Mouse (Mus musculus): ENCODE results near the gene Lbhd2. TPM values are rescaled to one million over a fixed set of nuclear protein-coding genes. Genes with fewer than 3 reads are reported as not detected.
A peak's percentile ranks its signal among the peaks of the same experiment; 100 is the strongest.

Lbhd2 gene
- total RNA-seq (2021) = 1 to 10 TPM in 1 of 2 experiments, under 1 TPM in 1; 0.96 to 1.3 TPM
- long read RNA-seq, partial matches to known transcripts = 0 of 2 reads
- long read RNA-seq, other reads (novel, unspliced or antisense) = 0 of 2 reads

DNA sequence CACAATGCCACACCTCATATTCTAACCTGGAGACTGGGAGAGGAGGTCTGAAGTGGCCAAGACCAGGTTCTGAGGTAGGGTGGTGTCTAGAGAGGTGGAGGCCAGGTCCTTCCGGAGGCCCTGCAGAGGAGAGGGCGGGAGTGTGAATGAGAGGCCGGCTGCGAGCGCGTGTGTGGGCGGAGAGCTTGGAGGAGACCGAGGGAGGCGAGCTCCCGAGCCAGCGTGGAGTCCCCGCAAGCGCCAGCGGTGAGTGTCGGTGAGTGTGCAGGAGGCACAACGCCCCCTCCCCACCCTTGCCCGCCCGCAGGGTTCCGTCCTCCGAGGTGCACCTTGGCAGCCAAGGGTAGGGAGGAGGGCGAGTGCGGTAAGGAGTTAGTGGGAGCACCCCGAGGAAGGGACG, at the start of gene Lbhd2:
Lbhd2 (plus strand) TSS at position 188 of the 400 bp plus-strand sequence.
- DNase-seq (ENCODE audit: low spot score in 2 of 2) = no peak

DNA sequence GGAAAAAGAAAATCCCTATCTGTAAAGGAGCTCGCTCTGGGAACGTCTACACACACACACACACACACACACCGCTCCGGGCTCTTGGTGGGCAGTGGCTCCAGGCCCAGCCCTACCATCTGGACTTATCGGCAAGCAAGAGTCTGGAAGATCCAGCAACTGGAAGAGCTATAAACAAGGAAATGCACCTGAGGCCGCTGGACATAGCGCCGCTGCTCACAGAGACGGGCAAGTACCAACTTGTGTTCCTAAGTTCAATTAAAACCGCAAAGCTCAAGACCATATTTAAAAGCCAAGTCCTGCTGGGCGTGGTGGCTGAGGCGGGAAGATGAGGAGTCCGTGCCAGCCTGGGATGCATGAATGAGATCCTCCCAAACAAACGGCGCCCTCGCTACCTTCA, 45.9 kb upstream of the Lbhd2 start:
- no peak for DNase-seq (ENCODE audit: low spot score in 2 of 2)

DNA sequence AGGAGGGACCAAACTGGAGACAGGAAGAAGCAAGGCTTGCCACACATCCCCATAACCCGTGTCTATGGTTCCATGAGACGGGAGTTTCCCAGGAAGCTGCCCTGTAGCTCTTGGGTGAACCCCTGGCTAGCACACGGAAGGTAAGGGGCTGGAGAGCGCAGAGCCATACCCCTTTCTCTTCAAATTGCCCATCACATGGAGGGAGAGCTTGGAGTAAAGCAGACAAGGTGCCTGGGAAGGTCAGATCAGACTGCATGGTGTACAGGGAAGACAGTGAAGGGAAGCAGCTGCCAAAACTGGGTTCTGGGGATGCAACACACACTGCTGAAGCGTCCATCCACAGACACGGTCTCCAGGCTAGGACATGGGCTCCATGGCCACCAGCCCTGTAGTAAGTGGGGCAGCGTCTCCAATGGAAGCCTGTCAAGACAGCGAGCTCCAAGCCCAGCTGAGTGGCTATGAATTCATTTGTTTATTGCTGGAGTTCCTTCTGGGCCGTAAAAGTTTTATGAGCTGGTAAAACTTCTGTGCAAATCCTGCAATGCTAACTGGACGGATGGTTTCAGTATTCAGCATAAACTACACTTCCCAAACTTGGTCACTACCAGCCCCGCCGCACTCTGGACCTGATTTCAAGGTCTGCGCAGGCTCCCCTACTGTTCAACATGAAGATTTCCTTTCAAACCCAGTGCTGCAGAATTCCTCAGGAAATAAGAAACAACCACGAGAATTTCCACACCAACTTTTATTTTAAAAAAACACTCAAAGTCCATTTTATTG, 45.1 kb upstream of the Lbhd2 start:
- no peak for DNase-seq (ENCODE audit: low spot score in 2 of 2)

DNA sequence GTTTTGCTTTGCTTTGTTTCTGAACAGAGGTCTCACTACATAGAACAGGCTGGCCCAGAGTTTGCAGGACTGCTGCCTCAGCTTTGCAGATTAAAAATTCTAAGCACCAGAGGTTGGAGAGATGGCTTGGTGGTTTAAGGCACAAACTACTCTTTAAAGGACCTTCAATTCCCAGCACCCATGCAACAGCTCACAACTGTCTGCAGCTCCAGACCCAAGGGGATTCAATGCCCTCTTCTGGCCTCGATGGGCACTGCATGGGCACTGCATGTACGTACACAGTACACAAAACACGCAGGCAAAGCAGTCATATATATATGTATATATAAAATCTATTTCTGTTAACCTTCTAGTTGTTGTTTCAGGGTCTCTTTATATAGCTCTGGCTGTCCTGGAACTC, 42.4 kb upstream of the Lbhd2 start:
- no peak for DNase-seq (ENCODE audit: low spot score in 2 of 2)

DNA sequence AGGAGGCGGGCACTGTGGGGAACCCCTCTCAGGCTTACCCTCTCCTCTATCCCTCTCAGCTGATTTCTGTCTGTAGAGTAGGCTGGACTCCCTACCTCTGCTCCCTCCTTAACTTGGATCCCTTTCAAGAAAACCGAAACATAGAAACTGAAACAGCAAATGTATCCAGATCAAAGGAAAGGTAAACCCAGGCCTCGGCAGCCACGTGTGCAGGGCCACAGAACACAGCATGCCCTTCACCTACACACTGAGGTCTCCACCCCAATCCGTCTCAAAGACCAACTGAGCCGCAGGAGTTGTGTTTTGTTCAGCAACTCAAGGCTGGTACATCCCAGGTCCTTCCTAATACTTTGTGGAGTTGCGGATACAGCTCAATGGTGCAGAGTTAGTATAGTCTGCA, 39.5 kb upstream of the Lbhd2 start:
- no peak for DNase-seq (ENCODE audit: low spot score in 2 of 2)

DNA sequence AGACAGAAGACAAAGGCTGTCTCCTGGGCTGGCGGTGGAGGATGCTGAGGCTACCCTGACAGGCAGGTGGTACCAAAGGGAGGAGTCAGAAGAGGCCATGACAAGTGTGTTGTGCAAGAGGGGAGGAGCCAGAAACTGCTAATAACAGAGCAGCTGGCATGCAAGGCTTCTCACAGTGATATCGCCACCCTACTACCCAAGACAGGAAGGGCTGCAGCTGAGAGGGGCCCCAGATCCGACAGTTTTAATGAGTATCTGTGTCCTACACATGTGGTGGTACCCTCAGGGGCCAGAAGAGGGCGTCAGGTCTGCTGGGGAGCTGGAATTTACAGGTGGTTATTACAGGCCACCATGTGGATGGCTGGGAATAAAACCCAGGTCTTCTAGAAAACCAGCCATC, 36.4 kb upstream of the Lbhd2 start:
- no peak for DNase-seq (ENCODE audit: low spot score in 2 of 2)

DNA sequence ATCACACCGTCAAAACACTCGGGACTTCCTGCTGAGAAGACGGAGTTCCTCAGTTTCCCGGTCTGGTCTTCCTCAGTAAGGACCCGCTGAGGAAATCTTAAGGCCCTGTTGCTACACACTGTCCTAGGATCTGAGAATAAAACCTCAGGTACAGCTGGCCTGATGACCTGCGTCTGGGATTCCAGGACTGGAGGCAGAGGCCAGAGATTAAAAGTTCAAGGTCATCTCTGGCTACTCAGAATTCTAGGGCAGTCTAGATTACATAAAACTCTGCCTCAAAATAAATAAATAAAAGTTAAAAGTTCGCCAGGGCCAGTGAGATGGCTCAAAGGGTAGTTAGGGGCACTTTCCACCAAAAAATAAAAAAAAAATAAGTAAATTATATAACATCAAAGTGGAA, 34.7 kb upstream of the Lbhd2 start:
- no peak for DNase-seq (ENCODE audit: low spot score in 2 of 2)

DNA sequence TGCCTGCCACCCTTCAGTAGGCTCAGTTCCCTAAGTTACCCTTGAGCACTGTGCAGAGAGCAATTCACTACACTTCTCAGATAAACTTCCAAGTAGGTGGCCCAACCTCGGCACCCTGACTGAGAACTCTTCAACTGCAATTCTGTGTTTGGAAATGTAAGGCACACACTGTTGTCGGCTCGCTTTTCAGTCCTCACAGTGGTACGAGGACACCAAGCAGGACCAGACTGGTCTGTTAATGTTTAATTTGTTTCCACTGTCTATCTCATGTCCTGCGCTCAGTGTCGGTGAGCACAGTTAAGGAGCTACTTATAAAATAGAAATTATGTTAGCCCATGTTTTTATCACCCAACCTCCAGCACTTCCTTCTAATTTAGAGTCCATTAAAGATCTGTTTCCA, 33.2 kb upstream of the Lbhd2 start:
- no peak for DNase-seq (ENCODE audit: low spot score in 2 of 2)

DNA sequence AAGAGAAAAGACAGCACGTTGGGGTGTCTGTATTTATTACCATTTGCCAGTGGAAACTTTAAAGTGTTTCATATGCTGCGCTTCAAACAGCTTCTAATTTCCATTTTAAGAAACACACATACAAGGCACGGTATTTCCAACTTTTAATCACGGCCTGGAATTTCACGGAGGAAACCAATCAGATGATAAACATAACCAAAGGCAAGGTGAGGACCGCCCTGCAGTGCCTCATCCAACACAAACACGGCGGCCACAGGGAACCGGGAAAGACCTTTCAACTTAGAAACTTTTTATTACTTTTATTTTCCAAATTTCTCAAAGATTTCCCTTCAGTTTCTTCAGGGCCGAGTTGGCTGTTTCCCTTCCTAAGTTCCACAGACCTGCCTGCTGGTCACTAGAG, 31.9 kb upstream of the Lbhd2 start:
- DNase-seq (ENCODE audit: low spot score in 2 of 2) = no peak

DNA sequence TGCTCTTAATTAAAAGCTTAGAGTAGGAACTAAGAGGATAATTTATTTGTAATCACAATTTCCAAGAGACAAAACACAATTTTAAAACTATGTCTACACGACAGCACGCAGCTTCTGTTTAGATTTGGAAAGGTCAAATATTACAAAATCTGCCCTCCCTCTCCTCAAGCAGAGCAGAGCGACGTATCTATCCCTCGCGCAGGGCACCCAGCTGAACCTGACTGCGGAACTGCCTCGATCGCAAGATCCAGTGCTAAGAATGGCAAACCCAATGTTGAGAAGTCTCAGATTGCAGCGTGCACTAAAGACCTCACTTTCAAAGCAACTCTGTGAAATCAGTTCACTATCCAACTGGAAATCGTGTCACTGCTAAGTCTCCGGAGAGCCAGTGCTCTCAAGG, 31.1 kb upstream of the Lbhd2 start:
- DNase-seq (ENCODE audit: low spot score in 2 of 2) = no peak

DNA sequence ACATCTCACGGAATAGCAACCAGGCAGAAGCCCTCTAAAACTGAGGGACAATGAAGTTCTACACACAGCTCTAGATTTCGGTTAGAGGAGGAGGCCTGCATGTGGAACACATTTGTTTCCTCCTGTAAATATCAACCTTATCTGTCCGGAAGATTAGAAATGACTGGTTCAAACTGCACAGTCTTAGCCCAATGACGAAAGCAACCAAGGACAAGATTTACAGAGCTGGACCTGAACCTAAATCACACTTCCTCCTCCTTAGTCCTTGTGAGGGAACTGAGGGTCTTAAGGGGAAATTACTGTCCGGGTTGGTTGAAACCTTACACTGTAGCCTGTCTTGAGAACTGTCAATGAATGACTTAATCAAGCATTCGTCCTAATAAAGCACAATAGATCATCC, 30.6 kb upstream of the Lbhd2 start:
- no peak for DNase-seq (ENCODE audit: low spot score in 2 of 2)

DNA sequence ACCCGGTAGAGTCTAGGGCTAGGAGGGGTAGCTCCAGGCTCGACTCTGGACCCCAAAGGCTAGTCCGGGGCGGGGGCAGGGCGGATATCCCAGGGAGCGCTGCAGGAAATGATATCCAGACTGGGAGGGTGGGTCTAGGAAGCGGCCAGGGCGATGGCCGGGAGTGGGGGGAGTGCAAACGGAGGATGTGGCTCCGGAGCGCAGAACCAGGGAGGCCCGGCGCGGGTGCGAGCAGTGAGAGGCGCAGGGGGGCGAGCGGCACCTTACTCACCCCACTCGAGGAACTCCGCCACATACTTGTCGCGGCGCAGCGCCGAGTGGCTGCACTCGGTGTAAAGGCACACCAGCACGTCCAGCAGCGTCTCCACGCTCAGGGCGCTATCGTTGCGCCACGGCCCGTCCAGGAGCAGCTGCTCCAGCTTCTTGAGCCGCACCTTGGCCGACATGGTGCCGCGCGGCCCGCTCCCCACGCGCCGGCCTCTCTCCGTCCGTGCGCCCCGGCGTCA, 29.7 kb upstream of the Lbhd2 start:
- DNase-seq (ENCODE audit: low spot score in 2 of 2) = peak; percentile 49 to 64

DNA sequence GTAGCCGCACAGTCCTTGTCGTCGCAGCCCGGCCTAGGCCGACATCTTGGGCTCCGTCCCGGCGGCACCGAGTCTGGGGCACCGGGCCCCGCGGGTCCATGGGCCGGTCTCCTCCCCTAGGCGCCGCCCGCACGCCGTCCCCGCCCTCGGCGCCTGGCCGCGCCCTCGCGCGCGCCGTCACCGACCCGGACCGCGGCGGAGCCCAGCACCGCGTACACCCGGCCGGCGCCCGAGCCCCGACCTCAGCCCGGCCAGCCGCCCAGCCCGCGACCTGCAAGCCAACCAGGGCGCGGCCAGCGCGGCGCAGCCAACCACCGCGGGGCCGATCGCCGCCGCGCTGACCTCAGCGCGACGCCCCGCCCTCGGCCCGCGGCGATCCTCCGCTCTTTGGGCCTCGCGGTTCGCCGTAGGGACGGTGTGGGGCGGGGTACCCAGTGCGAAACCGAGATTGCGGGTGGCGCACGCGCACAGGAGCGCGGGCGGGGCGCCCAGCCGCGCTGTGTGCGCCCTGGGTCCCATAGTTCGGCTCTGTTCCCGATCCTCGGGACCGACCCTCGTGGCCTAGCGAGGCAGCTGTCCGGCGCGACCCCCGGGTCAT, 29.1 kb upstream of the Lbhd2 start, which contains the start of gene Cdc42bpb:
Cdc42bpb (minus strand) TSS at position 343 of the 598 bp plus-strand sequence.
- peak; percentile 90 to 95 for DNase-seq (ENCODE audit: low spot score in 2 of 2)

DNA sequence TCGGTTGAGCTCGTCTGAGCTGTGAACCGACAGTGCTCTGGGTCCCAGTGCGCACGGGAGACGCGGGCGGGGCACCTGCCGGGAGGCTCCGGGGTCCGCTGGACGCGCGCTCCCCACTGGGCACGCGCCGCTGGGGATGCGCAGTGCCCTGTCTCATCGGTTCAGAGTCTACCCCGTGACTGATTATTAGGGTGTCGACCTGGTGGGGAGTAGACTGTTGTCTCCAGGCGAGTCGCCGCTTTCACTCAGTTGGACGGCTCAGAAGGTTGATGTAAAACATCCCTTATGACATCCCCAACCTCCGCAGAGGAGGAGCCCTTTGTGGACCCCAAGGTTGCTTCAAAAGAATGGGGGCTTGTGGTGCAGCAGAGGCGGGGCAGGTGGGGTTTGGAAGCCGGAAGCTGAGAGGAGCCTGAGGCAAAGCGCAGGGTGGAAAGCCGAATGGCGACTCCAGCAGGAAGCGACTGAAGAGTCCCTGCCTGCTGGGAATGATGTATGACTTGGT, 28.6 kb upstream of the Lbhd2 start:
- DNase-seq (ENCODE audit: low spot score in 2 of 2) = no peak

DNA sequence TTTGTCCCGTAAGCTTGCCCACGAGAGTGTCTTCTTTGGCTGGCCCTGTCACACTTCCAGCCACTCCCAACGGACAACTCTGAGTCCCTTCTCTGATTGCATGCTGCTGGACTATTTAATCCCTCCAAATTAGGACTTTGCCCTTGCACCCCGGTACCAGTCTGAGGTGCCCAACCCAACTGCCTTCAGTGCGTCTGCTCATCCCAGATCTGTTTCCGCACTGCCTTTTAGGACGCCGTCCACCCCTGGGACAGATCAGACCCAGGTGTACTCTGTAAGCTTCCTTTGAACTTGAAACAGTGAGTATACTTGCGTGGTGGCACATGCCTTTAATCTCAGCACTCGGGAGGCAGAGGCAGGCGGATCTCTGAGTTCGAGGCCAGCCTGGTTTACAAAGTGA, 27.8 kb upstream of the Lbhd2 start:
- DNase-seq (ENCODE audit: low spot score in 2 of 2) = no peak

DNA sequence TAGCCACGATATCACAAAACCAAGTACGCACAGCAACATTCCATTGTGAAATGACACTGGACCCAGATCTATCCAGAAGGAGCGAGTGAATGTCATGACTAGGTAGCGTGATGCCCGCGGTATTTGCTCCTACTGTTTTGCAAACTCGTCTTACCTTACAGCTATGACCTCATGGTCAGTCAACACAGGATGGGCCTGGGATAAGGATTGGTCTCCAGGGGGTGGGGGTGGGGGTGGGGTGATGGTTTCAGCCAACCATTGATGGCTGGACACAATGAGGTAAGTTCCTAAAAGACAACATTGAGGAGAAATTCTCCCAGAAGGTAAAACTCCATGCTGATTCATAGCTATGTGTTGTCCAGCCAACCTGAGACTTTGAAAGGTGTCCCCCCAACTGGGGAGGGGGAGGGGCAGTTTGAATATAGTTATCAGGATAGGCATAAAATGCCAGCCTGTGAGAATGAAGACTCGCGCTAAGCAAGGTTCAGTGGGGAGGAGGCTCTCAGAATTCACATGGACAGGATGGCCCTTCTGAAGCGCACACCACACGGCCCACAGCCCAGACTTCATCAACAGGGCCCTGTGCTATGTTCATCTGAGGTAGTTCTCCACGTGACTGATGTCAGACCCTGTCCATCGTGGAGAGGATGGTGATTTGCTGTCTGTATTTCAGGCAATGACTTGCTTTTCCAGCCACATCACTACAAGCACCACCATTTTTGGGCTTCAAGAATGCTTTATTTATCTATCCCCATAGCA, 20.5 kb upstream of the Lbhd2 start:
- no peak for DNase-seq (ENCODE audit: low spot score in 2 of 2)

DNA sequence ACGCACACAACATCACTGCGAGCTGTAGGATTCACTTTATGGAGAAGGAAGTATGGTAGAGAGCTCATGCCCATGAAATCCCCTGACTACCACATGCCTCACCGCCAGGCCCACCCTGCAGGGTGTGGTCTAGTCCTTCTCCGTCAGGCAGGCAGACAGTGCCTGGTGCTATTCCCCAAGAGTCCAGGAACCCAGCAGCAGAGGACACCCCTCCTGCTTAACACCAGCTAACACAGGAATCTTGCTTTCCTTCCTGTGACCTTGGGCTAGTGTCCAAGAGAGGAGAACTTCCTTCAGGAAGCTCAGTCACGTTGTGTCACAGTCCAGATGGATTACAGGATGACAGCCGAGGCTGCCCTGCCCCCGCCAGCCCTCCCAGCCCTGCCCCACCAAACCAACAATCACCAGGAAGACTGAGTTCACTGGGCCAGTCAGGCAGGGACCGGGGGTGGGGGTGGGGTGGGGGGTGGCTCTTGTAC, 19.9 kb upstream of the Lbhd2 start:
- no peak for DNase-seq (ENCODE audit: low spot score in 2 of 2)

DNA sequence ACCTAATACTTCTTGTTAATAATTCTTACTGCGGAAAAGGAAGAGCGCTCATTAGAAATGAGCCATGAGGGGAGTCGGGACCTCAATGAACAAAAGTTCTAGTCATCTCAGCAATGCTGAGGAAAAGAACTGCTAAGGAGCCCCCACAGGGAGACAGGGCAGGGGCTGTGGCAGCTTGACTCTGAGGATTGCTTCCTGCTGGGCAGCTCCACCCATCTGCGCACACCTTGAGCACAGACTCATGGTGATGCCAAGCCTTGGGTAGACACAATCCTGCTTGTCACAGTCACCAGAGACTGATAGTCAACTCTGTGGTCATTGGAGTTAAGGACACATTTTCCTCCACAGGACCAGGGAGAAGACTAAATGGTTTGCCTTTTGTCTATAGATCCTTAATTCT, 19.5 kb upstream of the Lbhd2 start:
- no peak for DNase-seq (ENCODE audit: low spot score in 2 of 2)

DNA sequence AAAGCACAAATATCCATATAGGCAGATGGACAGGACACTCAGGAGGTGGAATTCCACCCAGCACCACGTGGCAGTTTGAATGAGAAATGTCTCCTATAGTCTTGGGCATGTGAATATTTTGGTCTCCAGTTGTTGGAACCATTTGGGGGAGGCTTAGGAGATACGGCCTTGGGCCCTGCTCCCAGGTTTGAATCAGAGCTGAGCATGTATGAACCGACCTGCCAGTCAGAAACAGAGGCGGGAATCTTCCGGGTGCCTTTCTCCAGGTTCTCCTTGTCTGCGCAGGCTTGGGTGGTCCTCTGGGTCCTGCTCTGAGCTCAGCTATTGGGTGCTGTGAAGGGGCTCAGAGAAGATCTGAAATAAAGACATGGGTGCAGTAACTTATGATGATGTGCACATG, 12.6 kb upstream of the Lbhd2 start:
- DNase-seq (ENCODE audit: low spot score in 2 of 2) = no peak

DNA sequence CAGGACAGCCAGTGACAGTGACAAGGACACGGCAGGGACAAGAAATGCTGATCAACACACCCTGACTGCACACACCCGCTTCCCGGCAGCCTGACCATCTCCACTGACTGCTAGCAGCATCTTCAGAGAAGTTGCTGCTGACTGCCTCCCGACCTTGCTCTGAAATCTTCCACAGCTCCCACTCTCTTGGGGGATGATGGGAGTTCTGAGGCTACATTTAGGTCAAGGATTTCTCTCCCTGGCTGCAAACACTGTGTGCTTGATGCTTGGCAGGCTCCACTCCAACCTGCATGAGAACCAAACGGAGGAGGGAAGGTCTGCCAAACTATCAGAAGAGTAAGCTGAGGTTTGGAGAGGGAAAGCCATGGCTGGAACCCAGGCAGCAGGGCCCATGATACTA, 9.6 kb upstream of the Lbhd2 start:
- DNase-seq (ENCODE audit: low spot score in 2 of 2) = no peak

DNA sequence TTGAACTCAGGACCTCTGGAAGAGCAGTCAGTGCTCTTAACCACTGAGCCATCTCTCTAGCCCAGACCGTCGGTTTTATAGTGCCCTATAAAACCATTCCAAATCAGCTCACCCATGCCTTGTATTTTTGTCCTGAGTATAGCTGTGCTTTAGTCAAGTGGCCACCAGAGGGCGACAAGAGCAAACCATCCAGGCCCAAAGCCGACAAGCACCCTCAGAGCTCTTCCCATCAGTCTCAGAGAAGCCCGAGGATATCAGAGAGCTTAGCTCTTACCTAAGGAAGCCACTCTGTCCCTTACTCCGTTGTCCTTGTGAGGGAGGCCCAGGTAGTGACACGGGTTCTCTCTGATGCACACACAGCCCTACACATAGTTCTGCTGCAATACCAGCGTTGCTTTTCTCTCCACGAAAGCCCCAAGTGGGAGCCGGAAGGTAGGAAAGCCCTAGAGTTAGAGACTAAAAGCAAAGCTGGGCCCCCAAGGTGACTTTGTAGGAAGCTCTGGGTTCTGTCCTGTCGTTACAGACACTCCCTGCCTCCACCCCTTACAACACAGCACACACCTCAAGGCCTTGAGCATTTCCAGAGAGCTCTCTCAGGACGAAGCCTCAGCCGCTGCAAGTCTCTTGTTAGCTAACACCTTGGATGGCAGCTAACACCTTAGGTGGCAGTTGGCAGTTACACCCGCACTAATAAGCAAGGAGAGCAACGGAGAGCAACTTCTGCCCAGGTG, 5.0 kb upstream of the Lbhd2 start:
- peak; percentile 81 to 85 for DNase-seq (ENCODE audit: low spot score in 2 of 2)

All from layer of hippocampus, postnatal 10 days (tissue).